Mouse (Mus musculus) spleen, adult 2 months (tissue): ENCODE measurements around the gene Sult4a1. TPM values are rescaled to one million over a fixed set of nuclear protein-coding genes. Genes with fewer than 3 reads are reported as not detected.

Experiments used
- DNase-seq, 2 experiments: peaks; one replicate each; pipeline versions ENCODE4 v3.0.0 to v3.0.0-alpha.2; 2012 to 2021; ENCODE audit warnings: low spot score in 2 of 2, low read depth in 1 of 2
- H3K27ac ChIP-seq: fragments of 200-500 bp; 2 replicates; pipeline ENCODE4 v1.5.1; 2012; ENCODE audit warnings: low read length, inconsistent platforms; ENCODE audit not compliant: insufficient read depth
- H3K27me3 ChIP-seq: fragments of 200-500 bp; 2 replicates; pipeline ENCODE4 v1.6.1; 2012; ENCODE audit warnings: mild to moderate bottlenecking, moderate library complexity, low read length, inconsistent platforms; ENCODE audit not compliant: control insufficient read depth, insufficient read depth
- H3K36me3 ChIP-seq: fragments of 200-500 bp; 2 replicates; pipeline ENCODE4 v1.6.1; 2012; ENCODE audit warnings: mild to moderate bottlenecking, low read length, inconsistent platforms; ENCODE audit not compliant: control insufficient read depth, insufficient read depth
- H3K4me1 ChIP-seq: fragments of 200-500 bp; 2 replicates; pipeline ENCODE4 v1.6.1; 2011; ENCODE audit warnings: inconsistent platforms; ENCODE audit not compliant: control insufficient read depth, insufficient read depth, insufficient read length
- H3K4me3 ChIP-seq: fragments of 200-500 bp; 2 replicates; pipeline ENCODE4 v1.5.1; 2011; ENCODE audit warnings: mild to moderate bottlenecking, inconsistent platforms; ENCODE audit not compliant: insufficient read depth, insufficient read length; ENCODE audit errors: extremely low read depth
- CTCF ChIP-seq: fragments of 200-500 bp; IDR thresholded peaks from 2 replicates; pipeline ENCODE4 v1.5.1; 2011; ENCODE audit warnings: mild to moderate bottlenecking, inconsistent platforms; ENCODE audit not compliant: insufficient read depth, insufficient read length, insufficient replicate concordance; ENCODE audit errors: extremely low read depth
- POLR2A ChIP-seq: fragments of 200-500 bp; IDR thresholded peaks from 2 replicates; pipeline ENCODE4 v1.6.1; 2011; ENCODE audit warnings: low read depth, low read length, inconsistent platforms
- WGBS: fragments of 180-500 bp; shearing (Covaris S2); methylation state at CpG from one replicate; pipeline ENCODE4 v1.1.7; 2018; 5-methylcytosine and 5-hydroxymethylcytosine counted together
- polyA plus RNA-seq: library from polyadenylated mRNA; depleted of rRNA; stranded (reverse); fragments of >200 nt; gene quantifications from 2 replicates; pipeline ENCODE4 v1.2.3, GENCODE M21; 2012

Sult4a1 gene
- polyA plus RNA-seq, 1 experiment = 0.29 TPM

DNA sequence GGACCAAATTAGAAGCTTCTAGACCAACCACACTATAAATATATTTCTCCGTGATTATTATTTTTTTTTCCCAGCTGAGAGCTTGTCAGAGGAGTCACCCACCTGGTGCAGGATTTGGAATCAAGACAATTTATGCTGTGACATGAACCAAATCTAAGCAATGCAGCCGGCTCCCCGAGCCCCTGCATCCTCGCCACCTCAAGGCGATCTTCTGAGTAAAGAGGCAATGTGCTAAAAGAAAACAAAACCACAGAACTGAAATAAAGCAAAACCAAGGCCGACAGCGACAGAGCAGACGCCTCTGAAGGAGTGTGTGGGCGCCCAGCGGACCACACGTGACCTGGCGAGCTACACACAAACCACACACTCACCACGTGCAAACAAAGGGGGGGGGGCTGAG is 26.9 kb downstream of the Sult4a1 start:
- WGBS = 26% methylated on average over 13 of the region's 13 CpGs
- no peak for TF ChIP-seq POLR2A
- TF ChIP-seq CTCF = no peak
- Histone ChIP-seq H3K4me1 (no peaks in the 10 kb centered on the region), H3K36me3 (no peaks in the 10 kb centered on the region), H3K4me3 (no peak overlapping the region), H3K27me3 (no peaks in the 10 kb centered on the region; the same call in none of the 2 replicates), H3K27ac (no peak overlapping the region)
- no peak for DNase-seq

DNA sequence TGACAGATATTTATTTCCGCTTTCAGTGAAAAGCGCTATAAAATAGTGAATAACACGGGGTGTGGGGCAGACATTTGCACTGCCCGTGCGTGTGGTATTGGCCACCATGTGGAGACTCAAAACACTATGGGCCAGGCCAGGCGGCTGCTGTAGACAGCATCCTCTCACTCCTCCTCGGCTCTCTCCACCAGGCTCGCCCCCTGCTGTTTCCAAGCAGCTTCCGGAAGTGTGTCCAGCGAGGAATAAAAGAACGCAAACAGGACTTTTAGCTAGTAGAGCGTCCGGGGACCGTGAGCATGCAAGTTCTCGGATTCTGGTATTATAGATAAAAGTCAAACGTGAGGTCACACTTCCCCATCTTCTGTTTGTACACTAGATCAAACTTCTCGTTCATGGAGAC is 28.4 kb downstream of the Sult4a1 start:
- TF ChIP-seq POLR2A (no peak), CTCF (no peak)
- DNase-seq = no peak
- Histone ChIP-seq H3K27ac (no peak overlapping the region), H3K27me3 (no peaks in the 10 kb centered on the region; the same call in none of the 2 replicates), H3K4me1 (no peaks in the 10 kb centered on the region), H3K36me3 (no peaks in the 10 kb centered on the region), H3K4me3 (no peak overlapping the region)
- 73% methylated on average over 17 of the region's 17 CpGs for whole genome bisulfite sequencing

DNA sequence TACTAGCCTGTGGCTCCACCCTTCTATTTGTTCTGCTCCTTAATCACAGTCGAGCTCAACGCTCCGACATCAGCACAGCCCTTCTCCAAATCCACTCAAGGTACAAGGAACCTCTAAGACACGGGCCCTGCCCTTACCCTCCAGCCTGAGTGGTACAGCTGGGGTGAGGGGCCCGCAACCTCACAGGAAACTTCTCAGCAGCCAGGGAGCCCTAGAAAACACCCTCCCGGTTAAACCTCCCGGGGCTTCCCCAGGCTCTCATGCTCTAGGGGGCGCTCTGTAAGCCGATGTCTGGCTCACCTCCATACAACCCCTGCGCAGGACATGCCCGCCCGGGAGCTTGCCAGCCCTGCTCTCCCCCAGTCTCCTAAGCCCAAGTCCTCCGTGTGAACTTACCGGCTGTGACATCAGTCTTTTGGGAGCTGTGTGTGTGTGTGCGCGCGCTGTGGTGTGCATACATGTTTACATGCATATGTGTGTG is 30.8 kb downstream of the Sult4a1 start:
- Histone ChIP-seq H3K27ac (no peak overlapping the region), H3K4me3 (no peak overlapping the region), H3K27me3 (no peaks in the 10 kb centered on the region; the same call in none of the 2 replicates), H3K4me1 (no peaks in the 10 kb centered on the region), H3K36me3 (no peaks in the 10 kb centered on the region)
- no peak for TF ChIP-seq CTCF
- TF ChIP-seq POLR2A = no peak
- no peak for DNase-seq
- 30% methylated on average over 17 of the region's 17 CpGs for WGBS

DNA sequence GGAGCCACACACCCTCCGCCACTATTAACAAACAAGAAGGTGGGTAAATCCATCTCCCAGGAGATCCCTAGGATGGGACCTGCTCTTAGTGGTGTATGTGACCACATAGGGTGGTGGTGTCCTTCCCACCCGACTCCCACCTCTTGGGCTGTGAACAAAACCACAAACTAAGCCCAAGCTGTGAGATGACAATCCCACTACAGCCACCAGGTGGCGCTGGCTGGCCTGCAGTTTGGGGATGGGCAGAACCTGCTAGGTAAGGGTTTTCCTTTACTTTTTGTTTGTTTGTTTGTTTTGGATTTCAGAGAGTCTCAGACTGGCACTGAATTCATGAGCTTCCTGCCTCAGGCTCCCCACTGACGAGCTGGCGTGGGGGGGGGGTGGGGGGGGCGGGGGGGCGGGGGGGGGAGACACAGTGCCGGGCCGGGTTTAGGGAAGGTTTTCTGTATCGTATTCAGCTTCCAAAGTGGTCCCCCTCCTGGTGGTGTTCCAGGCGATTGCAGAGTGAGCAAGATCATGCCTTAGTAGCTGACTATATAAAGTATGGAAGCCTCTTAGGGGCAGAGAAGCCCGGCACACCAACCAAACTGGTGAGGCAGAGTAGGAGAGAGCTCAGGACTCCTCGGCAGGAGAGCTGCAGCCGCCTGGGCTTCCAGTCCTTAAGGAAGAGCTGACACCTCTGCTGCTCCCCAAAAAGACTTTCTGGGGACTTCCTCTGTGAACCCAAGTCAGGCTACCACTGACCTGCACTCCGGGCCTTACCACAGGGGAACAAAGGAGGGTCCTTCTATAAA is 31.4 kb downstream of the Sult4a1 start:
- Histone ChIP-seq H3K27ac (no peak overlapping the region), H3K4me1 (no peaks in the 10 kb centered on the region), H3K36me3 (no peaks in the 10 kb centered on the region), H3K4me3 (no peak overlapping the region), H3K27me3 (no peaks in the 10 kb centered on the region; the same call in none of the 2 replicates)
- WGBS = 14% methylated on average over 12 of the region's 15 CpGs
- TF ChIP-seq CTCF (peak; percentile 86; the same call in 1 of the 2 replicates), POLR2A (no peak)
- DNase-seq = peak in 1 of 2 experiments; percentile 18

DNA sequence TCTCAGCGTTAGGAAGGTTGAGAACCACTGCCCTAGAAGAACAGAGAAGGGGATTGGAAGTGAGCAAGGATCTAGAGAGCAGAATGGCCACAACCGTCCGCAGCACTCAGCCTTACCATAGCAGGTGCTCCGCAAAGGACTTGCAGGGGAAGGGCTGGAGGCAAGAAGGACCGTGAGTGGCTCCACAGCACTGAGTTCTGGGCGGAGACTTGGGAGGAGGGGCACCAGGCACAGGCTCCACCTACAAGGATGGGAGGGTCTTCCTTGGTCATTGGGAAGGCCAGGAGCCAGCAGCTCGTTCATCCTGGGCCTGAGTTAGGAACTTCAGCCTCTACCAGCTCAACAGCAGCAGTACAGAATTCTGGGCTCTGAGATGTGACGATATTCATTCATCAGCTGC is 32.5 kb downstream of the Sult4a1 start:
- 44% methylated on average over 8 of the region's 8 CpGs for WGBS
- Histone ChIP-seq H3K4me1 (no peaks in the 10 kb centered on the region), H3K4me3 (no peak overlapping the region), H3K27me3 (no peaks in the 10 kb centered on the region; the same call in none of the 2 replicates), H3K27ac (no peak overlapping the region), H3K36me3 (no peaks in the 10 kb centered on the region)
- DNase-seq = no peak
- TF ChIP-seq POLR2A (no peak), CTCF (no peak)

DNA sequence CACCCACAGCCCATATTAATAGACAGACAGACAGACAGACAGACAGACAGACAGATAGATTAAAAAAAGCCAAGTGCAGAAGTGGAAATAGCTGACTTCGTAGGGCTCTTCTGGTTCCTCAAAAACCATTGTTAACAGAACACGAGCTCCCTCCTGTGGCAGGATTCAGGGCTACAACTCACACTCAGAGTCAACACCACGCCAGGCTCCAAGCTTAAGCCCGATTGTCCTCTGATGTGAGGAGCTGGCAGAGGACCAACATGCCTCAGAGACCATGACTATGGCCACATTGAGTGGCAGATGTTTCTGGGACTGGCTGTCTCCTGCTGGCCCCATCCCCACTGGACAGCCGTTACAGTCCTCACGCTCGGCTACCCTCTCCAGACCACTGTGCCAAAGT is 33.3 kb downstream of the Sult4a1 start:
- DNase-seq = peak in 1 of 2 experiments; percentile 9
- TF ChIP-seq CTCF = no peak
- no peak for TF ChIP-seq POLR2A
- Histone ChIP-seq H3K4me3 (no peak overlapping the region), H3K4me1 (no peaks in the 10 kb centered on the region), H3K27ac (no peak overlapping the region), H3K36me3 (no peaks in the 10 kb centered on the region), H3K27me3 (no peaks in the 10 kb centered on the region; the same call in none of the 2 replicates)
- 36% methylated on average over 7 of the region's 7 CpGs for WGBS

DNA sequence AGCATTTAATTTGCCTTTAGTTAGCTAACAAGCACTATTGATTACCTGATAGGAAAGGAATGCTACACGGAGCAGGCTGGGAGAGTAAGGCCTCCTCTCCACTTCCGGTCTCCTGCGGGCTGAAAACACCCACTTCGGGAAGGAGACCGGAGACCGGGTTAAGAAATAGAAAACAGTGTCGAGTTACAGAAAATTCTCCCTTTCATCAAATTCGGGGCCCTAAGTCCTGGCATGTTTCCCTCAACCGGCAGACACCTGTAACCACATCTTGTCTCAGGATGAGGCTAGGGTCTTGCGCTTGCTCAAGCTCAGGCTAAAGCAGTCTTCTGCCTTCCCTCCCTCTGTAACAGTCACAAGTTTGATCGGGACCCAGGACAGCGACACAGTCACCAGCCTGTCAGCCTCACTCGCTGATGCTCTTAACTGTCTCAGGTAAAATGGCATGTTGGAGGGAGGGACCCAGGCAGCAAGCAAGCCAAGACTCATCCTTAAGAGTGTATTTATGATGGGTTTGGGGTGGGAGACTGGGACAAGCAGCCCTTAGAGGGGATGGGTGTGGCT is 35.4 kb downstream of the Sult4a1 start:
- WGBS = 4% methylated on average over 13 of the region's 13 CpGs
- Histone ChIP-seq H3K4me3 (no peak overlapping the region), H3K27me3 (no peaks in the 10 kb centered on the region; the same call in 1 of the 2 replicates), H3K36me3 (no peaks in the 10 kb centered on the region), H3K27ac (no peak overlapping the region), H3K4me1 (no peaks in the 10 kb centered on the region)
- no peak for DNase-seq
- TF ChIP-seq POLR2A (no peak), CTCF (no peak)
